Mouse (Mus musculus) stomach, postnatal 0 days (tissue): Measurements from ENCODE around the gene Hnrnpl. TPM values are rescaled to one million over a fixed set of nuclear protein-coding genes. Genes with fewer than 3 reads are reported as not detected.
"Not testable (repeated sequence)": the region's sequence is repeated elsewhere in the genome, so short reads cannot be mapped to it uniquely, and the experiment has no call there.

Experiments used
- ATAC-seq: fragments of 200-750 bp; cut with Nextera tagmentation; 2 replicates; pipeline ENCODE4 v1.8.0; 2017; ENCODE audit not compliant: low FRiP score, low TSS enrichment
- DNase-seq: peaks from one replicate; pipeline ENCODE4 v3.0.0-alpha.2; 2016; ENCODE audit warnings: low spot score
- H3K27ac ChIP-seq: fragments of 300-500 bp; sonication (generic); replicated peaks from 2 replicates; pipeline ENCODE4 v1.5.1; 2014; ENCODE audit warnings: mild to moderate bottlenecking, control low read depth
- H3K27me3 ChIP-seq: fragments of 300-500 bp; sonication (generic); 2 replicates; pipeline ENCODE4 v1.6.1; 2014; ENCODE audit warnings: low read length; ENCODE audit not compliant: control insufficient read depth, insufficient read depth
- H3K36me3 ChIP-seq: fragments of 300-500 bp; sonication (generic); 2 replicates; pipeline ENCODE4 v1.6.1; 2014; ENCODE audit warnings: low read length, mixed read lengths; ENCODE audit not compliant: control insufficient read depth, insufficient read depth
- H3K4me1 ChIP-seq: fragments of 300-500 bp; sonication (generic); replicated peaks from 2 replicates; pipeline ENCODE4 v1.6.1; 2014; ENCODE audit warnings: antibody characterized with exemption; ENCODE audit not compliant: control insufficient read depth, insufficient read depth
- H3K4me2 ChIP-seq: fragments of 300-500 bp; sonication (generic); replicated peaks from 2 replicates; pipeline ENCODE4 v1.6.1; 2014; ENCODE audit warnings: low read depth, mild to moderate bottlenecking, control low read depth, moderate library complexity
- H3K4me3 ChIP-seq: fragments of 300-500 bp; sonication (generic); 2 replicates; pipeline ENCODE4 v1.5.1; 2014; ENCODE audit warnings: low read depth, low read length, control low read depth
- H3K9ac ChIP-seq: fragments of 300-500 bp; sonication (generic); 2 replicates; pipeline ENCODE4 v1.6.1; 2014; ENCODE audit warnings: mild to moderate bottlenecking, low read length, control low read depth, mixed read lengths
- H3K9me3 ChIP-seq: fragments of 300-500 bp; sonication (generic); 2 replicates; pipeline ENCODE4 v1.6.1; 2016; ENCODE audit warnings: low read length; ENCODE audit not compliant: control insufficient read depth
- CTCF ChIP-seq: IDR thresholded peaks from 2 replicates; pipeline ENCODE4 v1.5.1; 2016; ENCODE audit warnings: antibody characterized with exemption, low read depth, mild to moderate bottlenecking, moderate library complexity
- EP300 ChIP-seq: optimal IDR thresholded peaks from 2 replicates; pipeline ENCODE3; 2016; ENCODE audit warnings: antibody characterized with exemption
- WGBS: fragments of 180-500 bp; shearing (Covaris S2); extraction: QIAGEN DNeasy Blood & Tissue Kit; methylation state at CpG from one replicate; pipeline ENCODE4 v1.1.7; 2014; 5-methylcytosine and 5-hydroxymethylcytosine counted together
- polyA plus RNA-seq: library from polyadenylated mRNA; unstranded; fragments of >200 nt; fragmentation: Nextera tagmentation; extraction: Ambion mirVana; gene quantifications from 2 replicates; pipeline ENCODE4 v1.2.1, GENCODE M21; 2015

Hnrnpl gene
- polyA plus RNA-seq, 1 experiment from 2014 or later, result 156 TPM

DNA sequence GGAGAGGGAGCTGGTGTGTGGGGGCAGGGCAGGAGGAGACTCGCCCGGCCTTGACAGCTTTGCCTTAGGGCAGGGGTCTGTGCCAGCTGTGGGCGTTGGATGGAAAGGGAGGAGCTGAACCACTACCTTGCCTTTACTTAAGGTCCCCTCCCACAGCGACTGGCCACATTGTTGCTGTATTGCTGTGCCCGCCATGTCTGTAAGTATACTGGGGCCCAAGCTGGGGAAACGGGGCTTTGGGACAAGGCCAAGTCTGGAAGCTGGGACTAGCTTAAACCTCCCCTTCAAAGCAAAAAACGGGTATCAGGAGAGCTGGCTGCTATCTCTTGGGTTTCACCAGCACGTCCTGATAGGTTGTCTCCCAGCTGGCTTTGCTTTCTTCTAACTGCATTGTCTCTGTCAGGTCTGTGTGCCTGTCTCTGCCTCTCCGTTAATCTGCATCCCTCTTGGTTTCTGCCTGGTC lies 56.0 kb downstream of the Hnrnpl start:
- DNase-seq (peak; percentile 33), ATAC-seq (no peak)
- no peaks in the 10 kb centered on the region for H3K27me3 ChIP-seq
- H3K4me2 ChIP-seq, result peak overlapping the region; percentile 52
- H3K9ac ChIP-seq, result peak overlapping the region; percentile 24
- H3K27ac ChIP-seq, result peak overlapping the region; percentile 73
- no peaks in the 10 kb centered on the region for H3K36me3 ChIP-seq
- H3K4me3 ChIP-seq, result peak overlapping the region; percentile 24
- TF ChIP-seq EP300 (no peak), CTCF (no peak)
- peaks cover 4% of the 10 kb centered on the region; the same call in 1 of the 2 replicates for H3K4me1 ChIP-seq
- H3K9me3 ChIP-seq, result no peaks in the 10 kb centered on the region
- 38% methylated on average over 9 of the region's 9 CpGs for WGBS

DNA sequence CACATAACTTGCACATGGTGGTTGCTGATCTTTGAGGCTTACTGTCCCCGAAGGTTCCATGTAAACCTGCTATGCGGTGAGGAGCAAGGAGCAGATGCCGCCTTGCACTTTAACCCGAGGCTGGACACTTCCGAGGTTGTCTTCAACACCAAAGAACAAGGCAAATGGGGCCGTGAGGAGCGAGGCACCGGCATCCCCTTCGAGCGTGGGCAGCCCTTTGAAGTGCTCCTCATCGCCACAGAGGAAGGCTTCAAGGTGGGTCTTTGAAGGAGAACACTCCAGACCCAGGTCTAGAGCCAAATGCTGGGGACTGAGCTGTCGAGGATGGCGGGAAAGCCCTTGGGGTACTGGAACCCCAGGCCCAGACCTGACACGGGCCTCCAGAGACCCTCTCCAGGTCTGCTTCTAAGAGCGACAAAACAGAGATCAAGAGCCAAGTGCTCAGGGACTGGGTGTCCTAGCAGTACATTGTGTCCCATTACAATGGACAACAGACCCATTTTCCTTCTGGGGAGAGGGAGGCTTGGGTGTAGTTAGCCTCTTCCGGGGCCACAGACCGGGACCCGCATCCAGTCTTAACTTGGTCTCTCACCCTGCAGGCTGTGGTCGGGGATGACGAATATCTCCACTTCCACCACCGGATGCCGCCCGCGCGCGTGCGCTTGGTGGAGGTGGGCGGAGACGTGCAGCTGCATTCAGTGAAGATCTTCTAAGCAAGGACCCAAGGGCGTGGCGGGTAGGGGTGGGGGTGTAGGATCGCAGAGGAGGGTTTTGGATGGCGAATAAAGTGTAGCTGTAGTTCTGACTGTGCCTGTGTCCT lies 57.4 kb downstream of the Hnrnpl start:
- peak; percentile 86 for DNase-seq
- Histone ChIP-seq H3K4me2 (peak overlapping the region; percentile 52), H3K27me3 (no peaks in the 10 kb centered on the region), H3K9me3 (no peaks in the 10 kb centered on the region), H3K9ac (peak overlapping the region; percentile 39; the same call in 1 of the 2 replicates), H3K36me3 (no peaks in the 10 kb centered on the region), H3K4me3 (peak overlapping the region; percentile 24; the same call in 1 of the 2 replicates), H3K4me1 (peaks cover 4% of the 10 kb centered on the region; the same call in 1 of the 2 replicates), H3K27ac (peak overlapping the region; percentile 61)
- peak; percentile 53 for ATAC-seq
- 36% methylated on average over 33 of the region's 33 CpGs for WGBS
- TF ChIP-seq EP300 (no peak), CTCF (peak; percentile 49; the same call in 1 of the 2 replicates)

DNA sequence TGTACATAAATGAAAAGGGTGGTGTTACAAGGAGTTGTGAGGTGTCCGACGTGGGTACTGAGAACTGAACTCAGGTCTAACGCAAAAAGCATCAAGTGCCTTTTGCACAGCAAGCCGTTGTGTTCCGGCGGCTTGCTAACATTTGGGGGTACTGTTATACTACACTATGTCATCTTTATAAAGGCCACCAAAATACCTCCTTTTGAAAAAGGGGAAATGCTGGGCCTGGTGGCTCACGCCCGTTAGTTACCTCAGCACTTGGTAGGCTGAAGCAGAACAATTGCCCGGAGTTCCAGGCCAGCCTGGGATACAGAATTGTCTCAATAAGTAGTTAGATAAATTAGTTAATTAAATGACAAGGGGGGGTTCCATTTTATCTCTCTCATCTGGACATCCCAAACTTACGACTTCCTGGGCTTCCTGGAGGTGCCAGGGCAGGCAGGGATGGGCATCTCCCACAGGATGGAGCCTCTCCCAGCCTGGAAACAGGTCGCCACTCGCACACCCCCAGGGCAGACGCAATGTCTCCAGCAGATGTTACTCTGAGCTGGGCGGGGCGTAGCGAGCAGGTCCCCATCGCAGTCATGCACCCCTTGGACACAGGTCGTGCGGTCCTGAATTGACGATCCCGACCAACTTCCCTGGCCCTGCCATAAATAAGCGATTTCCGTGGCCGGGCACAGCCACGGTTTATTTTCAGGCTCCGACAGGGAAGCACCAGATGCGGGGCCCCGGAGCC lies 58.6 kb downstream of the Hnrnpl start:
- Histone ChIP-seq H3K27ac (peak overlapping the region; percentile 70), H3K4me1 (peaks cover 4% of the 10 kb centered on the region; the same call in 1 of the 2 replicates), H3K4me2 (0 out of 2 replicates have a peak overlapping the region, but pooled peaks have one; percentile 44), H3K9me3 (no peaks in the 10 kb centered on the region), H3K9ac (no peak overlapping the region; the same call in 1 of the 2 replicates), H3K4me3 (no peak overlapping the region), H3K27me3 (no peaks in the 10 kb centered on the region), H3K36me3 (no peaks in the 10 kb centered on the region)
- TF ChIP-seq EP300 (no peak), CTCF (no peak)
- ATAC-seq, result no peak
- 80% methylated on average over 28 of the region's 28 CpGs for WGBS
- DNase-seq, result no peak

DNA sequence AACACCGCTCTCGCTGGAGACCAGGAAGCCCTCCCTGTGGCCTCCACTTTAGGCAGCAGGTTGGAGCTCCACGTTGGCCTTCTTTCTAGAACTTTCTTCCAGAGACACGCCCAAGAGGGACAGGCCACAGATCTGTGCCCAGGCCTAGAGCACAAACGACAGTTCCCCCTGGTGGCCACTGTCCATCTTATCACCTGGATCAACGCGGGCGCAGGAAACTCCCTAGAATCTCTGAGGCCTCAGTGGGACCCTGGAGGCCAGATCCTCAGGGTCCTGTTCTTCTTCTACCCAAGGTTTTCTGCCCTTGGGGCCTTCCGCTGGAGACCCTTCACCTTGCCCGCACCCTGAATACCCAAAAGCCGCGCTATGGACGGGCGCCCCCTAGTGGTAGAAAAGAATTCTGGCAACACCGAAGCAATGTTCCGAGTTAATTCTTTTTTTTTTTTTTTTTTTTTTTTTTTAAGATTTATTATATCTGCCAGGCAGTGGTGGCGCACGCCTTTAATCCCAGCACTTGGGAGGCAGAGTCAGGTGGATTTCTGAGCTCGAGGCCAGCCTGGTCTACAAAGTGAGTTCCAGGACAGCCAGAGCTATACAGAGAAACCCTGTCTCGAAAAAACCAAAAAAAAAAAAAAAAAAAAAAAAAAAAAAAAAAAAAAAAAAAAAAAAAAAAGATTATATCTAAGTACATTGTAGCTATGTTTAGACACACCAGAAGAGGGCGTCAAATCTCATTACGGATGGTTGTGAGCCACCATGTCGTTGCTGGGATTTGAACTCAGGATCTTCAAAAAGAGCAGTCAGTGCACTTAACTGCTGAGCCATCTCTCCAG lies 59.4 kb downstream of the Hnrnpl start:
- peak overlapping the region; percentile 28; the same call in 1 of the 2 replicates for H3K9ac ChIP-seq
- ATAC-seq, result peak; percentile 50
- DNase-seq, result peak; percentile 83

DNA sequence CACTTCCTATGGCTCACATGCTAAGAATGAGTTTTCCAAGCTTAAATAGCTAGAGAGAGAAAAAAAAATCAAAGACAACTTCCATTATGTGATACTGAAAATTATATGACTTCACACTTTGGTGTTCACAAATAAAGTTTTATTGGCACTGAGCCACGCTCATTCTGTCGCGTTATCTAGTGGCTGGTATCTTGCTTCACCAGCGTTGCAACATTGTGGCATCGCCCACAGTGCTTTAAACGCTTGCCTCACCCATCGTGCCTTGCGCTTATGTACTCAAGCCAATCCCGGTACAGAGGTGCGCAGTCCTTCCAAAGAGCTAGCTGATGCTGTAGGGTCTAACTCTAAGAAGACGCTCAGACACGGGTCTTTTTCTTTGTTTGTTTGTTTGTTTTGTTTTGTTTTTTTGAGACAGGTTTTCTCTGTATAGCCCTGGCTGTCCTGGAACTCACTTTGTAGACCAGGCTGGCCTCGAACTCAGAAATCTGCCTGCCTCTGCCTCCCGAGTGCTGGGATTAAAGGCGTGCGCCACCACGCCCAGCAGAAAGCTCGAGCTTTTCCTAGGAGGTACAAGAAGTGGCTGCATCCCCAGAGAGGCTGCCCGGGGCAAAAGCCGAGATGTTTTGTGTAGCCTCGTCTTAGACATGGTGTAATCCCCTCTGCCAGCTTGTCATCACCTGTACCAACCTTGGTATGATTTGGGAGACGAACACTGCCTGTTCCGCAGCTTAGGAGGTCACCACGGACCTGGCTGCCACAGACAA lies 62.7 kb downstream of the Hnrnpl start:
- peak; percentile 56; the same call in 1 of the 2 replicates for ATAC-seq
- 79% methylated on average over 24 of the region's 24 CpGs for WGBS

More for the DNA sequence above, 59.4 kb downstream of the Hnrnpl start:
- H3K27me3 ChIP-seq, H3K4me1 ChIP-seq, H3K9me3 ChIP-seq, H3K36me3 ChIP-seq: not testable (repeated sequence)
- peak overlapping the region; percentile 44; the same call in 1 of the 2 replicates for H3K4me2 ChIP-seq
- H3K27ac ChIP-seq, result peak overlapping the region; percentile 70
- peak; percentile 78 for TF ChIP-seq CTCF
- 0 out of 2 replicates have a peak overlapping the region, but pooled peaks have one; percentile 14 for H3K4me3 ChIP-seq
- 25% methylated on average over 23 of the region's 23 CpGs for WGBS

More for the DNA sequence above, 62.7 kb downstream of the Hnrnpl start:
- Histone ChIP-seq H3K27ac (no peak overlapping the region), H3K9me3 (no peaks in the 10 kb centered on the region), H3K4me2 (no peak overlapping the region), H3K4me3 (no peak overlapping the region), H3K9ac (no peak overlapping the region), H3K27me3 (no peaks in the 10 kb centered on the region), H3K36me3 (no peaks in the 10 kb centered on the region), H3K4me1 (no peaks in the 10 kb centered on the region)
- TF ChIP-seq EP300 (no peak), CTCF (no peak)
- peak; percentile 56 for DNase-seq

Other genes starting within 250 kb of the Hnrnpl start
- 9.8 and 12.0 TPM in 2 replicates for gene Samd4b, start 210.4 kb upstream of the Hnrnpl start, polyA plus RNA-seq
- 33.9 and 34.1 TPM in 2 replicates for gene Pak4, start 210.4 kb upstream of the Hnrnpl start, polyA plus RNA-seq
- gene Acp7, start 177.2 kb upstream of the Hnrnpl start, polyA plus RNA-seq, result 10.9 and 12.4 TPM in 2 replicates
- 1.7 and 2.4 TPM in 2 replicates for gene Fbxo27, start 115.7 kb upstream of the Hnrnpl start, polyA plus RNA-seq
- 5.6 and 6.1 TPM in 2 replicates for gene Fbxo17, start 91.7 kb upstream of the Hnrnpl start, polyA plus RNA-seq
- 113 and 118 TPM in 2 replicates for gene Mrps12, start 66.7 kb upstream of the Hnrnpl start, polyA plus RNA-seq
- 11.4 and 12.3 TPM in 2 replicates for gene Sars2, start 66.5 kb upstream of the Hnrnpl start, polyA plus RNA-seq
- gene Ccer2, start 52.4 kb upstream of the Hnrnpl start, polyA plus RNA-seq, result not detected in 2 replicates
- 35.3 and 39.3 TPM in 2 replicates for gene Sirt2, start 41.8 kb upstream of the Hnrnpl start, polyA plus RNA-seq
- 31.2 and 33.0 TPM in 2 replicates for gene Nfkbib, start 41.0 kb upstream of the Hnrnpl start, polyA plus RNA-seq
- 2.1 and 2.6 TPM in 2 replicates for gene Rinl, start 19.6 kb upstream of the Hnrnpl start, polyA plus RNA-seq
- 426 and 435 TPM in 2 replicates for gene Ech1, start 16.7 kb downstream of the Hnrnpl start, polyA plus RNA-seq
- gene Lgals4, start 25.3 kb downstream of the Hnrnpl start, polyA plus RNA-seq, result 469 and 489 TPM in 2 replicates
- gene Lgals7, start 55.3 kb downstream of the Hnrnpl start, polyA plus RNA-seq, result 296 and 301 TPM in 2 replicates
- gene Capn12, start 72.9 kb downstream of the Hnrnpl start, polyA plus RNA-seq, result 1.9 and 2.3 TPM in 2 replicates
- gene Actn4, start 153.8 kb downstream of the Hnrnpl start, polyA plus RNA-seq, result 216 and 227 TPM in 2 replicates
- gene Eif3k, start 173.3 kb downstream of the Hnrnpl start, polyA plus RNA-seq, result 294 and 295 TPM in 2 replicates
- 3.0 and 3.6 TPM in 2 replicates for gene Map4k1, start 173.5 kb downstream of the Hnrnpl start, polyA plus RNA-seq